ENCODE assay signal across 18 mouse cellular contexts in genomic region chr13:23928637-23929036, GRCm38 (mm10). TPM values are rescaled to one million over a fixed set of nuclear protein-coding genes. Genes with fewer than 3 reads are reported as not detected.
DNase-seq lines count a peak whose midpoint lies in the region; ATAC-seq and TF ChIP-seq lines count a peak whose summit lies in the region.
"Had no signal": no experiment of that assay in that cellular context is flagged by ENCODE, and none has a peak within 500 bp of the region (broad histone marks: within the 10 kb centered on the region; RNA-seq: fewer than 3 reads in every experiment).

No protein-coding gene starts in this region.

- no peak for TF ChIP-seq CTCF in heart, postnatal 0 days (IDR thresholded peaks at IDR 0.05; ENCODE audit: low read depth)

- no peaks in the 10 kb centered on the region for H3K4me1 ChIP-seq in heart, postnatal 0 days (ENCODE audit: control insufficient read depth, insufficient read depth)
- no peaks in the 10 kb centered on the region for H3K4me1 ChIP-seq in embryonic facial prominence, embryonic 14.5 days (ENCODE audit: control insufficient read depth, insufficient read depth, low read length)
- H3K4me1 ChIP-seq in liver, embryonic 15.5 days (replicated peaks), result no peaks in the 10 kb centered on the region; the same call in 1 of the 2 replicates
- peaks cover 9% of the 10 kb centered on the region; the same call in 1 of the 2 replicates for H3K4me1 ChIP-seq in stomach, embryonic 14.5 days (ENCODE audit: control insufficient read depth, insufficient read depth, low read length)
- no peaks in the 10 kb centered on the region for H3K4me1 ChIP-seq in hindbrain, embryonic 16.5 days (ENCODE audit: control insufficient read depth, insufficient read depth, low read depth, low read length)
- H3K4me1 ChIP-seq: hindbrain, embryonic 15.5 days had no signal

- H3K9me3 ChIP-seq in heart, postnatal 0 days (replicated peaks; ENCODE audit: control insufficient read depth, low read length), result no peaks in the 10 kb centered on the region
- no peaks in the 10 kb centered on the region for H3K9me3 ChIP-seq in embryonic facial prominence, embryonic 14.5 days (ENCODE audit: control insufficient read depth, low read length)
- H3K9me3 ChIP-seq in liver, embryonic 15.5 days (replicated peaks), result no peaks in the 10 kb centered on the region
- no peaks in the 10 kb centered on the region for H3K9me3 ChIP-seq in stomach, embryonic 14.5 days (ENCODE audit: control insufficient read depth, low read depth, low read length)
- no peaks in the 10 kb centered on the region for H3K9me3 ChIP-seq in hindbrain, embryonic 16.5 days (ENCODE audit: control insufficient read depth, low read length)
- H3K9me3 ChIP-seq: hindbrain, embryonic 15.5 days had no signal

- H3K27me3 ChIP-seq in heart, postnatal 0 days (ENCODE audit: control insufficient read depth, insufficient read depth, low read length), result no peaks in the 10 kb centered on the region
- H3K27me3 ChIP-seq in embryonic facial prominence, embryonic 14.5 days (replicated peaks; ENCODE audit: control insufficient read depth, insufficient read depth, low read length), result no peaks in the 10 kb centered on the region
- H3K27me3 ChIP-seq in liver, embryonic 15.5 days, result no peaks in the 10 kb centered on the region
- H3K27me3 ChIP-seq in stomach, embryonic 14.5 days (ENCODE audit: control insufficient read depth, insufficient read depth, low read length), result no peaks in the 10 kb centered on the region
- no peaks in the 10 kb centered on the region for H3K27me3 ChIP-seq in hindbrain, embryonic 16.5 days (replicated peaks; ENCODE audit: control insufficient read depth, insufficient read depth, low read length)
- H3K27me3 ChIP-seq: hindbrain, embryonic 15.5 days had no signal

- no peaks in the 10 kb centered on the region for H3K36me3 ChIP-seq in heart, postnatal 0 days (replicated peaks; ENCODE audit: control insufficient read depth, insufficient read depth, low read length)
- no peaks in the 10 kb centered on the region for H3K36me3 ChIP-seq in embryonic facial prominence, embryonic 14.5 days (ENCODE audit: control insufficient read depth, insufficient read depth, low read length)
- H3K36me3 ChIP-seq in liver, embryonic 15.5 days (replicated peaks), result no peaks in the 10 kb centered on the region
- H3K36me3 ChIP-seq in stomach, embryonic 14.5 days (ENCODE audit: control insufficient read depth, insufficient read depth, low read length), result no peaks in the 10 kb centered on the region
- H3K36me3 ChIP-seq in hindbrain, embryonic 16.5 days (ENCODE audit: control insufficient read depth, insufficient read depth, low read length), result no peaks in the 10 kb centered on the region
- H3K36me3 ChIP-seq: hindbrain, embryonic 15.5 days had no signal

- peak overlapping the region; percentile 34 for H3K4me2 ChIP-seq in heart, postnatal 0 days (ENCODE audit: low read depth, low read length)
- no peak overlapping the region for H3K4me2 ChIP-seq in embryonic facial prominence, embryonic 14.5 days (ENCODE audit: low read depth, low read length)
- peak overlapping the region; percentile 9 for H3K4me2 ChIP-seq in liver, embryonic 15.5 days
- 0 out of 2 replicates have a peak overlapping the region, but pooled peaks have one; percentile 12 for H3K4me2 ChIP-seq in stomach, embryonic 14.5 days (replicated peaks; ENCODE audit: low read depth, low read length)
- no peak overlapping the region for H3K4me2 ChIP-seq in hindbrain, embryonic 16.5 days (ENCODE audit: low read length)
- H3K4me2 ChIP-seq: hindbrain, embryonic 15.5 days had no signal

- no peak for TF ChIP-seq EP300 in heart, postnatal 0 days (IDR thresholded peaks at IDR 0.05; ENCODE audit: low read depth)

- 33% methylated on average over 3 of the region's 3 CpGs for WGBS in heart, postnatal 0 days
- WGBS in embryonic facial prominence, embryonic 14.5 days, result 38% methylated on average over 3 of the region's 3 CpGs
- WGBS in liver, embryonic 15.5 days (ENCODE audit: insufficient replicate concordance), result 25% methylated on average over 3 of the region's 3 CpGs
- WGBS in stomach, embryonic 14.5 days, result 49% methylated on average over 3 of the region's 3 CpGs
- 66% methylated on average over 3 of the region's 3 CpGs for WGBS in hindbrain, embryonic 16.5 days

- H3K27ac ChIP-seq in heart, postnatal 0 days (ENCODE audit: low read depth), result no peak overlapping the region
- no peak overlapping the region for H3K27ac ChIP-seq in embryonic facial prominence, embryonic 14.5 days (replicated peaks; ENCODE audit: low read depth, low read length)
- H3K27ac ChIP-seq in liver, embryonic 15.5 days (replicated peaks), result no peak overlapping the region
- no peak overlapping the region for H3K27ac ChIP-seq in stomach, embryonic 14.5 days (ENCODE audit: low read length)
- H3K27ac ChIP-seq in hindbrain, embryonic 16.5 days (ENCODE audit: low read depth, low read length), result no peak overlapping the region
- H3K27ac ChIP-seq: hindbrain, embryonic 15.5 days; left cerebral cortex, adult 2 months; macrophage had no signal

- peak; percentile 10 for DNase-seq in heart, postnatal 0 days (ENCODE audit: low spot score)
- DNase-seq in heart, adult 8-10 months (ENCODE audit: low spot score), result no peak
- DNase-seq in embryonic facial prominence, embryonic 14.5 days (ENCODE audit: low spot score), result peak; percentile 51
- no peak for DNase-seq in cerebellum, adult 11-12 months
- DNase-seq: cerebellum, adult 11 months had no signal

- ATAC-seq in heart, postnatal 0 days (ENCODE audit: insufficient read depth, low read depth), result no peak
- 0 out of 2 replicates have a peak, but pooled peaks have one; percentile 44 for ATAC-seq in embryonic facial prominence, embryonic 14.5 days (ENCODE audit: low read depth)
- peak; percentile 72 for ATAC-seq in liver, embryonic 15.5 days (ENCODE audit: insufficient read depth)
- no peak for ATAC-seq in stomach, embryonic 14.5 days (ENCODE audit: insufficient number of reproducible peaks, insufficient read depth, low FRiP score, low read depth)
- no peak for ATAC-seq in hindbrain, embryonic 16.5 days
- ATAC-seq: forebrain, embryonic 16.5 days had no signal

- no peak overlapping the region for H3K9ac ChIP-seq in heart, postnatal 0 days (replicated peaks; ENCODE audit: low read depth, low read length)
- no peak overlapping the region for H3K9ac ChIP-seq in embryonic facial prominence, embryonic 14.5 days (ENCODE audit: low read depth, low read length)
- H3K9ac ChIP-seq in liver, embryonic 15.5 days, result no peak overlapping the region
- no peak overlapping the region for H3K9ac ChIP-seq in stomach, embryonic 14.5 days (replicated peaks; ENCODE audit: low read depth, low read length)
- no peak overlapping the region for H3K9ac ChIP-seq in hindbrain, embryonic 16.5 days (ENCODE audit: low read depth, low read length)
- H3K9ac ChIP-seq: hindbrain, embryonic 15.5 days had no signal

- H3K4me3 ChIP-seq in heart, postnatal 0 days (ENCODE audit: low read depth, low read length), result no peak overlapping the region
- H3K4me3 ChIP-seq in embryonic facial prominence, embryonic 14.5 days (ENCODE audit: low read depth, low read length), result no peak overlapping the region
- no peak overlapping the region for H3K4me3 ChIP-seq in liver, embryonic 15.5 days (replicated peaks)
- no peak overlapping the region for H3K4me3 ChIP-seq in stomach, embryonic 14.5 days (ENCODE audit: low read depth, low read length)
- no peak overlapping the region for H3K4me3 ChIP-seq in hindbrain, embryonic 16.5 days (ENCODE audit: low read length)
- H3K4me3 ChIP-seq: hindbrain, embryonic 15.5 days; left cerebral cortex, adult 2 months had no signal

RNA-seq across cellular contexts. Expression of gene Hist1h2ba, which starts 5.3 kb away (rescaled TPM):
- not detected in 2 replicates for total RNA-seq in heart, postnatal 0 days (2014; rRNA removed; ENCODE audit: low replicate concordance)
- not detected in 2 replicates for polyA plus RNA-seq in heart, postnatal 0 days (2015; fragmentation: Nextera tagmentation; extraction: Ambion mirVana)
- not detected for total RNA-seq in heart, adult 8-10 months (2022)
- polyA plus RNA-seq in embryonic facial prominence, embryonic 14.5 days (2014; fragmentation: Nextera tagmentation; extraction: Ambion mirVana), result not detected in 2 replicates
- not detected in 2 replicates for polyA plus RNA-seq in liver, embryonic 15.5 days (2015; fragmentation: Nextera tagmentation; extraction: Ambion mirVana)
- not detected in 2 replicates for polyA plus RNA-seq in stomach, embryonic 14.5 days (2014; fragmentation: Nextera tagmentation; extraction: Ambion mirVana)
- polyA plus RNA-seq in hindbrain, embryonic 16.5 days (2015; fragmentation: Nextera tagmentation; extraction: Ambion mirVana), result not detected in 2 replicates
- total RNA-seq: gastrocnemius, postnatal 4 days; left cerebral cortex, adult 2 months; monocyte, adult 5-6 weeks had no signal
- polyA plus RNA-seq: embryonic facial prominence, embryonic 11.5 days; forebrain, embryonic 16.5 days; hindbrain, embryonic 15.5 days; large intestine, adult 2 months; macrophage; spleen, adult 2 months had no signal

RNA-seq across cellular contexts. Expression of gene Hist1h2aa, which starts 5.6 kb away (rescaled TPM):
- not detected in 2 replicates for total RNA-seq in heart, postnatal 0 days (2014; rRNA removed; ENCODE audit: low replicate concordance)
- not detected in 2 replicates for polyA plus RNA-seq in heart, postnatal 0 days (2015; fragmentation: Nextera tagmentation; extraction: Ambion mirVana)
- total RNA-seq in heart, adult 8-10 months (2022), result not detected
- not detected in 2 replicates for polyA plus RNA-seq in embryonic facial prominence, embryonic 14.5 days (2014; fragmentation: Nextera tagmentation; extraction: Ambion mirVana)
- polyA plus RNA-seq in liver, embryonic 15.5 days (2015; fragmentation: Nextera tagmentation; extraction: Ambion mirVana), result not detected in 2 replicates
- polyA plus RNA-seq in stomach, embryonic 14.5 days (2014; fragmentation: Nextera tagmentation; extraction: Ambion mirVana), result not detected in 2 replicates
- polyA plus RNA-seq in hindbrain, embryonic 16.5 days (2015; fragmentation: Nextera tagmentation; extraction: Ambion mirVana), result not detected in 2 replicates
- total RNA-seq: gastrocnemius, postnatal 4 days; left cerebral cortex, adult 2 months; monocyte, adult 5-6 weeks had no signal
- polyA plus RNA-seq: embryonic facial prominence, embryonic 11.5 days; forebrain, embryonic 16.5 days; hindbrain, embryonic 15.5 days; large intestine, adult 2 months; macrophage; spleen, adult 2 months had no signal

RNA-seq across cellular contexts. Expression of gene Slc17a4, which starts 13.8 kb away (rescaled TPM):
- total RNA-seq in heart, postnatal 0 days (2014; rRNA removed; ENCODE audit: low replicate concordance), result not detected in 2 replicates
- not detected in 2 replicates for polyA plus RNA-seq in heart, postnatal 0 days (2015; fragmentation: Nextera tagmentation; extraction: Ambion mirVana)
- not detected for total RNA-seq in heart, adult 8-10 months (2022)
- 0.10 TPM in 1 of 2 replicates, not detected in the other for polyA plus RNA-seq in embryonic facial prominence, embryonic 14.5 days (2014; fragmentation: Nextera tagmentation; extraction: Ambion mirVana)
- polyA plus RNA-seq in liver, embryonic 15.5 days (2015; fragmentation: Nextera tagmentation; extraction: Ambion mirVana), result 0.09 and 0.24 TPM in 2 replicates
- polyA plus RNA-seq in stomach, embryonic 14.5 days (2014; fragmentation: Nextera tagmentation; extraction: Ambion mirVana), result 0.53 and 0.85 TPM in 2 replicates
- polyA plus RNA-seq in hindbrain, embryonic 16.5 days (2015; fragmentation: Nextera tagmentation; extraction: Ambion mirVana), result not detected in 2 replicates
- total RNA-seq: ES-E14; gastrocnemius, postnatal 4 days; left cerebral cortex, adult 2 months; monocyte, adult 5-6 weeks had no signal
- polyA plus RNA-seq: embryonic facial prominence, embryonic 11.5 days; forebrain, embryonic 16.5 days; hindbrain, embryonic 15.5 days; macrophage had no signal

Comparison
In these comparisons a context has a peak if more than half of its experiments do, and no peak if none do; other contexts are left out.
1. DNase-seq: peak in heart, postnatal 0 days (single experiment) and embryonic facial prominence, embryonic 14.5 days (single experiment); none in heart, adult 8-10 months (single experiment) and cerebellum, adult 11-12 months (single experiment).
2. ATAC-seq: peak in embryonic facial prominence, embryonic 14.5 days (single experiment) and liver, embryonic 15.5 days (single experiment); none in heart, postnatal 0 days (single experiment), stomach, embryonic 14.5 days (single experiment) and hindbrain, embryonic 16.5 days (single experiment).
3. H3K4me2 ChIP-seq: peak in heart, postnatal 0 days (single experiment), liver, embryonic 15.5 days (single experiment) and stomach, embryonic 14.5 days (single experiment); none in embryonic facial prominence, embryonic 14.5 days (single experiment) and hindbrain, embryonic 16.5 days (single experiment).